Mouse (Mus musculus): Measurements from ENCODE around the gene Marveld1.

DNA sequence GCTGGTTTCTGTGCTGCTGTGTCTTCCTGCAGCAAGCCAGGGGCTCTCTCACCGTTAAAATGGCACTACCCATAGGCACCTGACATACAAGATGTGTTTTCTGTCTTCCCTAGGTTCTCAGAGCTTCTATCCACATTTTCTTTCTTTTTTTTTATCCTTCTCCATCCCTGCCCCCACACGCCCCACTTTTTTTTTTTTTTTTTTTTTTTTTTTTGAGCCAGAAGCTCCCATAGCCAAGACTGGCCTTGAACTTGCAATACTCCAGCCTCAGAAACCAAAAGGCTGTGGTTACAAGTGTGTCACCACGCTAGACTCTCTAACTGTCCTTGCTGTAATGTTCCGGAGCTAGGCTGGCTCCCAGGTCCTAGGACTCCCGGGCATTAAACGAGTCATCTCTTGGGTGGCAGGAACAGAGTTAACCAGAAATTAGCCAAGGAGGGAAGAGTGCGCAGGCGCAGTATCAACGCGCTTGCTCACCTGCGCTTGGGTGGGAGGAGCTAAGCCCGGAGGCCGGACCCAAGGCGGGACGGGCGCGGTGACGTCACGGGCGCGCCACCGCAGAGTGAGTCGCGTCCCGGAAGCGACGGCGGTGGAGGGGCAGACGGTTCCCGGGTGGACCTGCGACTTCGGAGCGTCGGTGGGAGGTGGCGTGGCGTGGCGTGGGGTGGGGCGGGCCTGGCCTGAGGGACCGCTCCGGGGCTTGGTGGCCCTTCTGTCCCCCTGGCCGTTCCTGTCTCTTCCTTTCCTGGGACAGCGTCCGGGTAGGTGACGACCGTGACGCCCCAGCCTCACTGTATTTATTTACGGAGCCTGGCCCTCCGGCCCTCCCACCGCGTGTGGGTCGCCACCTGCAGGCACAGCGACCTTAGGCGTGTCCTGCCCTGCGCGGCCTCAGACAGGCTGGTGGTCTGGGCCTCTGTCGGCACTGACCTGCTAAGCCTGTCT lies 23.1 kb downstream of the Marveld1 start:
- TF ChIP-seq CTCF (IDR thresholded peaks at IDR 0.05 in 2 of 3, conservative IDR thresholded peaks at IDR 0.05 in 1 of 3; ENCODE audit: control insufficient read depth in 1 of 3, insufficient read depth in 1 of 3, low read depth in 2 of 3, low read length in 3 of 3, poor library complexity in 1 of 3, severe bottlenecking in 1 of 3) (no peak), GATA1 (IDR thresholded peaks at IDR 0.05; ENCODE audit: low read depth, low read length) (no peak), ZKSCAN1 (IDR thresholded peaks at IDR 0.05; ENCODE audit: low read depth, low read length) (no peak; the same call in 1 of the 2 replicates), MAFK (IDR thresholded peaks at IDR 0.05; ENCODE audit: borderline replicate concordance, low read depth, low read length) (no peak)

Data from MEL (cell line).